Mouse (Mus musculus) liver, embryonic 16.5 days (tissue): ENCODE data around the gene Ankzf1. TPM values are rescaled to one million over a fixed set of nuclear protein-coding genes. Genes with fewer than 3 reads are reported as not detected.

Source experiments
- ATAC-seq: fragments of 200-750 bp; cut with Nextera tagmentation; 2 replicates; pipeline ENCODE4 v1.8.0; 2017; ENCODE audit warnings: low read depth, mild to moderate bottlenecking, moderate number of reproducible peaks, moderate library complexity
- H3K27ac ChIP-seq: fragments of 300-500 bp; sonication (generic); 2 replicates; pipeline ENCODE4 v1.5.1; 2014; ENCODE audit warnings: mild to moderate bottlenecking, low read length
- H3K27me3 ChIP-seq: fragments of 300-500 bp; sonication (generic); 2 replicates; pipeline ENCODE4 v1.6.1; 2014; ENCODE audit warnings: low read depth, low read length, mixed read lengths; ENCODE audit not compliant: control insufficient read depth, insufficient read depth
- H3K36me3 ChIP-seq: fragments of 300-500 bp; sonication (generic); 2 replicates; pipeline ENCODE4 v1.6.1; 2014; ENCODE audit warnings: mild to moderate bottlenecking; ENCODE audit not compliant: control insufficient read depth, insufficient read depth
- H3K4me1 ChIP-seq: fragments of 300-500 bp; sonication (generic); 2 replicates; pipeline ENCODE4 v1.6.1; 2014; ENCODE audit warnings: low read depth, low read length, mixed read lengths; ENCODE audit not compliant: control insufficient read depth
- H3K4me2 ChIP-seq: fragments of 300-500 bp; sonication (generic); 2 replicates; pipeline ENCODE4 v1.6.1; 2014; ENCODE audit warnings: low read depth, low read length, mixed read lengths
- H3K4me3 ChIP-seq: fragments of 300-500 bp; sonication (generic); 2 replicates; pipeline ENCODE4 v1.5.1; 2014; ENCODE audit warnings: low read depth, mild to moderate bottlenecking, low read length
- H3K9ac ChIP-seq: fragments of 300-500 bp; sonication (generic); 2 replicates; pipeline ENCODE4 v1.6.1; 2014; ENCODE audit warnings: low read depth, low read length
- H3K9me3 ChIP-seq: fragments of 300-500 bp; sonication (generic); replicated peaks from 2 replicates; pipeline ENCODE4 v1.6.1; 2016; ENCODE audit warnings: low read length; ENCODE audit not compliant: control insufficient read depth
- WGBS: fragments of 180-500 bp; shearing (Covaris S2); extraction: QIAGEN DNeasy Blood & Tissue Kit; methylation state at CpG from one replicate; pipeline ENCODE4 v1.1.7; 2014; ENCODE audit not compliant: insufficient replicate concordance; 5-methylcytosine and 5-hydroxymethylcytosine counted together
- microRNA-seq: library from miRNA; unstranded; fragments of <30 nt; microRNA quantifications from one replicate; pipeline ENCODE4, GENCODE M21; 2016
- polyA plus RNA-seq: library from polyadenylated mRNA; unstranded; fragments of >200 nt; fragmentation: Nextera tagmentation; extraction: Ambion mirVana; gene quantifications from 2 replicates; pipeline ENCODE4 v1.2.1, GENCODE M21; 2015

Gene Ankzf1
- polyA plus RNA-seq, 1 experiment from 2014 or later = 12.0 TPM

DNA sequence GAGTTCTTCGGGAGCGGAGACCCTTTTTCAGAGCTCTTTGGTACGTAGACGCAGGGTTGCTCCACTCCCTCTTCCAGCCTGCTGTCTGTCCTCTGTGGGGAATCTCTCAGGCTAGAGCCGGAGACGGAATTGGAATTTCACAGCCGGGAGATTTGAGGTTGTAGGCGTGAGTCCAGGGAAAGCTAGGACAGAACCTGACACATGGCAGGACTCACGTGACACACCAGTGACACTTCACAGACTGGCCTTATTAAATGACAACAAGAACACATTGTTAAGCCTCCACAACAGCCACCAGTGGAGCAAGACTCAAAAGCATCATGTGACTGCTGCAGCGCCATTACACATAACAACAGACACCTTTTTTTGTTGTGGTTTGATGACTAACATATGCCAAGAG lies 47.6 kb downstream of the Ankzf1 start:
- Histone ChIP-seq H3K4me1 (peaks cover 36% of the 10 kb centered on the region), H3K9me3 (no peaks in the 10 kb centered on the region), H3K27ac (no peak overlapping the region), H3K27me3 (no peaks in the 10 kb centered on the region), H3K4me2 (no peak overlapping the region), H3K9ac (no peak overlapping the region), H3K36me3 (no peaks in the 10 kb centered on the region; the same call in none of the 2 replicates), H3K4me3 (no peak overlapping the region)
- ATAC-seq = no peak
- WGBS = 88% methylated on average over 10 of the region's 10 CpGs

DNA sequence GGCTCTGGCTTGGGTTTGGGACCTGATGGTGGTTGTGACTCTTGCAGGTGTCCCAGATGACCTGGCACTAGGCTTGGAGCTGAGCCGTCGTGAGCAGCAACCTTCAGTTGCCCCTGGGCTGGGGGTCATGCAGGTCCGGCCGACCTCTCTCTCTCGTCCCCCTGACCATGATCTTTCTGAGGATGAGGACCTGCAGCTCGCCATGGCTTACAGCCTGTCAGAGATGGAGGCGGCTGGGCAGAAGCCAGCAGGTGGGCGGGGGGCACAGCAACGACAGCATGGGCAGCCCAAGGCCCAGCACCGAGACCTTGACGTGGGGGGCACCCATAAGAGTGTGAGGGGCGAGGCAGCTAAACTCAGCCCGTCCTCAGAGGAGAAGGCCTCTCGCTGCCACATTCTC lies 51.5 kb downstream of the Ankzf1 start:
- Histone ChIP-seq H3K4me1 (peaks cover 3% of the 10 kb centered on the region), H3K27ac (no peak overlapping the region), H3K9me3 (no peaks in the 10 kb centered on the region), H3K36me3 (no peaks in the 10 kb centered on the region; the same call in none of the 2 replicates), H3K4me3 (no peak overlapping the region), H3K27me3 (no peaks in the 10 kb centered on the region), H3K4me2 (no peak overlapping the region), H3K9ac (no peak overlapping the region)
- WGBS = 79% methylated on average over 14 of the region's 14 CpGs
- ATAC-seq = no peak

DNA sequence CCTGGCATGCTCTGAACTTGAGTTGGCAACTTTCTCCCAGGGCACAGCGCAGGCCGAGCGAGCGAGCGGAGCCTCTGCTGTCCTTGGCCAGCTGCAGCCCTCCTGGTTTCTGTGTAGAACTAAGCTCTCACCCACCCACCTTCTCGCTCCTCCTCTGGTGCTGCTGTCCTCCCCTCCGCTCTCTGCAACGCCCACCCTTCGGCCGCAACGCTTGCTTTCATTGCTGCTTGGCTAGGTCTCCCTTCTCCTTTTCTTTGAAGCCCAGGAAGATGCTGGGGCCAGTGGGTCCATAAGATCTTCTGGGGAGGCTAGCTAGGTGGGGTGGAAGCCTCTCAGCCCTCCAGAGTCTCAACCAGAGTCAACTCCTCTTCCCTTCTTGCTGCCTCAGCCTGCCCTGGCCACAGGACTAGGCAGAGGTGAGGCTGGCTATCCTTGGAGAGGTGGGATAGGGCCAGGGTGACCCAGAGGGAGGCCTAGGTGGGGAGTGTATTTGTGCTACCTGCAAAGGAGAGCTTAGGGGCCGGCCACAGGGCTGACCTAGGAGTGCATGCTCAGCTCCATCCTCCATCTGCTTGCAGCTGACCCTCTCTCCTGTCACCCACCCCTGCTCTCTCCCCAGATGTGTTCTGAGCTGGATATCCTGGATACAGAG lies 52.4 kb downstream of the Ankzf1 start:
- 78% methylated on average over 12 of the region's 12 CpGs for WGBS
- no peak for ATAC-seq

DNA sequence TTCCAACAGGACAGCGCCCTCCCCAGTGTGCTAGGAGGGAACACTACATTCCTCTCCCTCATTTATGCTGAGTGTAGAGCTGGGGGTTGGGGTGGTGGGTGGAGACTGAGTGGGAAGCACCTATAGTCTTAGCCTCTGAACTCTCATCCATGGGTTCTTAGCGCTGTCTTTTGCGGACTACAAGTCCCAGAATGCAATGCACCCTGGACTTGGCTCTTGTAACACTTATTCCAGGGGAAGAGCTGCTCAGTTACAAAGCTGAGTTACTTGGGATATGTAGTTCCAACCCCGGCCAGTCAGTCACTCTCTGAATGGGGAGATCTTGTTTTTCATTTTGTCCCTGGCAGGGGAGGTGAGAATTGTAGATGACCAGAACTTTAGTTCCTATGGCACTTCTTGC lies 52.9 kb downstream of the Ankzf1 start:
- ATAC-seq = peak; percentile 69
- Histone ChIP-seq H3K4me2 (no peak overlapping the region), H3K27me3 (no peaks in the 10 kb centered on the region), H3K27ac (no peak overlapping the region), H3K4me3 (no peak overlapping the region), H3K4me1 (no peaks in the 10 kb centered on the region; the same call in 1 of the 2 replicates), H3K9me3 (no peaks in the 10 kb centered on the region), H3K9ac (no peak overlapping the region), H3K36me3 (no peaks in the 10 kb centered on the region; the same call in none of the 2 replicates)
- 24% methylated on average over 4 of the region's 4 CpGs for WGBS

More for the DNA sequence above, 52.4 kb downstream of the Ankzf1 start:
- H3K9ac ChIP-seq = no peak overlapping the region
- H3K36me3 ChIP-seq = no peaks in the 10 kb centered on the region; the same call in none of the 2 replicates
- H3K4me1 ChIP-seq = no peaks in the 10 kb centered on the region; the same call in 1 of the 2 replicates
- no peaks in the 10 kb centered on the region for H3K9me3 ChIP-seq
- no peak overlapping the region for H3K4me3 ChIP-seq
- H3K27ac ChIP-seq = no peak overlapping the region
- H3K4me2 ChIP-seq = no peak overlapping the region
- no peaks in the 10 kb centered on the region for H3K27me3 ChIP-seq

DNA sequence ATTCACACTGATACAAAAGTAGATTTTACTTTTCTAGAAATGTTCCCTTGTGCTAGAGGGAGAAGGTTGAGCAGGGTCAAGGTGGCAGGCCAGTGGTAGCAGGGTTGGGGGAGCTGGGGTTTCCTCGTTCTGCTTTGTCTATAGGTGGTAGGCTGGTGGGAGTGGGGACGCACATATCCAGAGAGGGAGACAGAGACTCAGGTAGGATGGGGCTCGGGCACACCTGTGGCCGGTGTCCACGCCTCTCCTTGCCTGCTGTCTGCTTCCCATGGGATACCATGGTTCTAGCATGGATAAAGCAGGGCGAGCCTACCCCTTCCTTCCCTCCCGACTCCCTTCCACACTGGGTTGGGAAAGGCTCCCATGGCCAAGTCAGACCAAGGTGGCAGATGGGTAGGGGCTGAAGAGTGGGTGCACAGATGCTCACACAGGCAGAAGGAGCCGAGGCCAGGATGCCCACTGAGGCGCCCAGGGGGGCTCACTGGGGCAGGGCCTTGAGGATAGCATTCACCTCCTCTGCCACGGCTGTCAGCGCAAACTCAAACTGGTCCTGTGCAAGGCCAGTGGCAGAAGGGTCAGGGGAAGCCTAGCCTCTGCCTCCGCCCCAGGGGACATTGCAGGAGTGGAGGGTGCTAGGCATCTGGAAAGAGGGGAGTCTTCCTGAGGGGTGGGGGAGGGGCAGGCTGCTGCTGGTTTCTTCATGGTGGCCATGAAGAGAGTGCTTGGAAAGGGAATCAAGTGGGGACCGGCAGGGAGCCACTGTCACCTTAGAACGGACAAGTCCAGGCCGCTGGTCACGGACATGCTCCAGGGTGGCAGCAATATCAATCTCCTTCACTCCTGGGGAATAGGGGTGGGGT lies 55.4 kb downstream of the Ankzf1 start:
- Histone ChIP-seq H3K9me3 (no peaks in the 10 kb centered on the region), H3K4me3 (no peak overlapping the region), H3K36me3 (no peaks in the 10 kb centered on the region), H3K27ac (no peak overlapping the region), H3K27me3 (no peaks in the 10 kb centered on the region), H3K4me2 (no peak overlapping the region), H3K9ac (no peak overlapping the region), H3K4me1 (peaks cover 7% of the 10 kb centered on the region)
- no peak for ATAC-seq
- whole genome bisulfite sequencing = 77% methylated on average over 16 of the region's 16 CpGs

DNA sequence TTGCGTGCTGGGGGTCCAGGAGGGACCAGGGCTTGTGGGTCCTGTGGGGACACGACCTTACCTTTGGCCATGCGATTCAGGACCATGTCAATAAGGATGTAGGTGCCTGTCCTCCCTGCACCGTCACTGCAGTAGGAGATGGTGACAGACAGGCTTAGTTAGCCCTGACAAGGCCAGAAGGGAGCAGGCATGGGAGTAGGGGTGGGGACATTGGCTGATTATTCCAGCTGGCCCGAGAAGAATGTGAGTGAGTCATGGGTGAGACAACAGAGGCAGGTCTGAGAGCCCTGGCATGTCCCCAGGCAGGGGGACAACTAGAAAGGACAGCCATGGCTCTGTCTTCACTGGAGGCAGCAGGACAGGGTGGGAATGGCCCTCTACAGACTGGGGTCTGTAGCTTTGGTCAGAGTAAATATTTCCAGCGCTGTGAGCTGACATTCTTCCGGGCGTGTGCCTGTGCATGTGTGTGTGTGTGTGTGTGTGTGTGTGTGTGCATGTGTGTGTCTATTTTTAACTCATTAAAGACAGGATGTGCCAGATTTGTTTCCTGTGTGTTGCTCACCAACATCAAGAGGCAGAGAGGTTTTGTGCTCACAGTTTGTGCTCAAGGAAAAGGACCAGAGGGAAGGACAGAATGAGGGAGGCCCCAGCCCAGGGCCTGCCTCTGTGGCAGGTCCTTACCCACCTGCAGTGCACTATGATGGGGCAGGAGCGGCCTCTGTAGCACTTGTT lies 56.3 kb downstream of the Ankzf1 start:
- Histone ChIP-seq H3K4me2 (no peak overlapping the region), H3K4me1 (peaks cover 7% of the 10 kb centered on the region), H3K9me3 (no peaks in the 10 kb centered on the region), H3K27ac (0 out of 2 replicates have a peak overlapping the region, but pooled peaks have one; percentile 25), H3K36me3 (no peaks in the 10 kb centered on the region), H3K4me3 (no peak overlapping the region), H3K27me3 (no peaks in the 10 kb centered on the region), H3K9ac (no peak overlapping the region)
- 53% methylated on average over 9 of the region's 9 CpGs for WGBS
- ATAC-seq = no peak

Small RNA genes within 50 kb of the gene (microRNA-seq; reads per million reads assigned to microRNA genes)
- not detected for gene Gm27943

Other genes starting within 250 kb of the Ankzf1 start
- 2.6 and 4.0 TPM in 2 replicates for gene Ihh, start 240.5 kb upstream of the Ankzf1 start, polyA plus RNA-seq
- gene Nhej1, start 67.0 kb upstream of the Ankzf1 start, polyA plus RNA-seq = 5.6 and 6.0 TPM in 2 replicates
- gene Slc23a3, start 58.3 kb upstream of the Ankzf1 start, polyA plus RNA-seq = 2.5 and 2.6 TPM in 2 replicates
- gene Cnppd1, start 49.4 kb upstream of the Ankzf1 start, polyA plus RNA-seq = 46.2 and 51.1 TPM in 2 replicates
- gene Retreg2, start 49.4 kb upstream of the Ankzf1 start, polyA plus RNA-seq = 47.7 and 52.7 TPM in 2 replicates
- gene Zfand2b, start 23.5 kb upstream of the Ankzf1 start, polyA plus RNA-seq = 41.0 and 41.1 TPM in 2 replicates
- 55.5 and 56.5 TPM in 2 replicates for gene Abcb6, start 11.8 kb upstream of the Ankzf1 start, polyA plus RNA-seq
- gene Atg9a, start within 50 bp of the Ankzf1 start, polyA plus RNA-seq = 26.5 and 28.5 TPM in 2 replicates
- gene Glb1l, start 18.7 kb downstream of the Ankzf1 start, polyA plus RNA-seq = 3.7 and 3.9 TPM in 2 replicates
- gene Stk16, start 18.7 kb downstream of the Ankzf1 start, polyA plus RNA-seq = 73.3 and 73.4 TPM in 2 replicates
- 336 and 355 TPM in 2 replicates for gene Tuba4a, start 27.7 kb downstream of the Ankzf1 start, polyA plus RNA-seq
- gene A630095N17Rik, start 40.0 kb downstream of the Ankzf1 start, polyA plus RNA-seq = 0.25 TPM in 1 of 2 replicates, not detected in the other
- 33.8 and 33.9 TPM in 2 replicates for gene Dnajb2, start 44.3 kb downstream of the Ankzf1 start, polyA plus RNA-seq
- 0.04 and 0.11 TPM in 2 replicates for gene Ptprn, start 72.4 kb downstream of the Ankzf1 start, polyA plus RNA-seq
- gene Resp18, start 86.3 kb downstream of the Ankzf1 start, polyA plus RNA-seq = 0.15 TPM in 1 of 2 replicates, not detected in the other
- gene Dnpep, start 125.8 kb downstream of the Ankzf1 start, polyA plus RNA-seq = 52.4 and 52.7 TPM in 2 replicates
- 7.2 and 13.9 TPM in 2 replicates for gene Des, start 168.2 kb downstream of the Ankzf1 start, polyA plus RNA-seq
- gene Speg, start 183.1 kb downstream of the Ankzf1 start, polyA plus RNA-seq = 7.6 and 8.0 TPM in 2 replicates
- gene Gmppa, start 243.8 kb downstream of the Ankzf1 start, polyA plus RNA-seq = 32.5 and 35.7 TPM in 2 replicates